In the genomic region with DNA sequence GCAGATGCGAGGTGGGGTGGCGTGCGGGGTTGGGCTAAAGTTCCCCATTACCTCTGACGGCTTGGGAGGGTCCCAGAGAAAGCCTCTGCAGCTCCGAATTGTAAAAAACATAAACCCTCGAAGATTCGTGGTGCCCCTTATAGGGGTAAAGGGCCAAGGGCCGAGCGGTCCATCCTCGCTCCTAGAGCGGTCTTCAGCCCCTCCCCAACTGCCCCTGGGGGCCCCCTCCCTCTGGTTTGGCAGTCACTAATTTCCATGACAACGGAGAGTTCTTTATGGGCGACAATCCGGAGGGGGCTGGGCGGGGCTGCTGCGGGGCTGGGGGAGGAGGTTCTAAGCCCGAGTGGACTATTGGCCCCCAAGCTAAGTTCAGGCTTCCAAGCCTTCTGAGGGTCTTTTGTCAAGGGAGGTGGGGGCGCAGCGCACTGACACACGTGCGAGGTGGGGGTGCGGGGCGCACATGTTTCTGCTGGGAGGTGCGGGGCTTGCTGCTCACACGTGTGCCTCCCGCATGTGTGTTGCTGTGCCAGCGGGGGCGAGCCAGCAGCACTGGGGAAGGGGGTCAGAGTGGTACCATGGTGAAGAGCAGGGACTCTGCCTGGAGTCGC, we compare ENCODE assay signal across 10 mouse cellular contexts. TPM values are rescaled to one million over a fixed set of nuclear protein-coding genes. Genes with fewer than 3 reads are reported as not detected.
DNase-seq lines count a peak whose midpoint lies in the region; ATAC-seq and TF ChIP-seq lines count a peak whose summit lies in the region.
"Had no signal": no experiment of that assay in that cellular context is flagged by ENCODE, and none has a peak within 500 bp of the region (broad histone marks: within the 10 kb centered on the region; RNA-seq: fewer than 3 reads in every experiment).

No protein-coding gene starts in this region.

- H3K27ac ChIP-seq in heart, embryonic 16.5 days (ENCODE audit: low read length) = no peak overlapping the region
- H3K27ac ChIP-seq in hindbrain, embryonic 13.5 days = no peak overlapping the region
- H3K27ac ChIP-seq in liver, embryonic 15.5 days (replicated peaks) = no peak overlapping the region
- H3K27ac ChIP-seq in small intestine, adult 2 months (ENCODE audit: insufficient read depth, low read depth, low read length) = no peak overlapping the region

- DNase-seq in heart, adult 9 months (ENCODE audit: low spot score in 2 of 2) = no peak
- peak; percentile 36 for DNase-seq in embryo, embryonic 10 days (ENCODE audit: low spot score)
- no peak for DNase-seq in gastrocnemius, postnatal 36 days

- peak overlapping the region; percentile 88 for H3K4me2 ChIP-seq in heart, embryonic 16.5 days (ENCODE audit: low read depth, low read length)
- peak overlapping the region; percentile 91 for H3K4me2 ChIP-seq in hindbrain, embryonic 13.5 days
- H3K4me2 ChIP-seq in liver, embryonic 15.5 days = peak overlapping the region; percentile 65

- no peak for TF ChIP-seq CTCF in small intestine, adult 2 months (IDR thresholded peaks at IDR 0.05; ENCODE audit: extremely low read depth, insufficient read length, insufficient replicate concordance, low read depth, low read length)

- ATAC-seq in heart, embryonic 16.5 days (replicated peaks; ENCODE audit: extremely low read depth, insufficient read depth, low FRiP score) = peak; percentile 16; the same call in 1 of the 2 replicates
- peak; percentile 62 for ATAC-seq in hindbrain, embryonic 13.5 days (ENCODE audit: low FRiP score)
- ATAC-seq in liver, embryonic 15.5 days (ENCODE audit: insufficient read depth) = no peak
- ATAC-seq in inflammation-experienced regulatory T-cells, adult 6 months = no peak
- ATAC-seq: Patski had no signal

- peaks cover 30% of the 10 kb centered on the region for H3K27me3 ChIP-seq in heart, embryonic 16.5 days (ENCODE audit: control insufficient read depth, insufficient read depth, low read length)
- peaks cover 27% of the 10 kb centered on the region for H3K27me3 ChIP-seq in hindbrain, embryonic 13.5 days
- peaks cover 94% of the 10 kb centered on the region for H3K27me3 ChIP-seq in liver, embryonic 15.5 days
- peaks cover 14% of the 10 kb centered on the region for H3K27me3 ChIP-seq in small intestine, adult 2 months (ENCODE audit: control insufficient read depth, insufficient read depth, low read length)

- H3K36me3 ChIP-seq in heart, embryonic 16.5 days (ENCODE audit: control insufficient read depth, insufficient read depth) = no peaks in the 10 kb centered on the region
- no peaks in the 10 kb centered on the region for H3K36me3 ChIP-seq in hindbrain, embryonic 13.5 days
- H3K36me3 ChIP-seq in liver, embryonic 15.5 days (replicated peaks) = no peaks in the 10 kb centered on the region
- no peaks in the 10 kb centered on the region for H3K36me3 ChIP-seq in small intestine, adult 2 months (ENCODE audit: control insufficient read depth, insufficient read depth, low read length)

- WGBS in heart, embryonic 16.5 days = 7% methylated on average over 29 of the region's 29 CpGs
- WGBS in hindbrain, embryonic 13.5 days = under 1% methylated on average over 29 of the region's 29 CpGs
- 5% methylated on average over 29 of the region's 29 CpGs for WGBS in liver, embryonic 15.5 days (ENCODE audit: insufficient replicate concordance)
- WGBS in small intestine, adult 2 months = 17% methylated on average over 29 of the region's 29 CpGs

- peaks cover 8% of the 10 kb centered on the region for H3K4me1 ChIP-seq in heart, embryonic 16.5 days (ENCODE audit: control insufficient read depth, insufficient read depth, low read length)
- H3K4me1 ChIP-seq in hindbrain, embryonic 13.5 days (replicated peaks) = peaks cover 29% of the 10 kb centered on the region
- H3K4me1 ChIP-seq in liver, embryonic 15.5 days (replicated peaks) = peaks cover 9% of the 10 kb centered on the region
- peaks cover 13% of the 10 kb centered on the region for H3K4me1 ChIP-seq in small intestine, adult 2 months (ENCODE audit: control insufficient read depth, insufficient read depth, insufficient read length, low read length)

- intact Hi-C loops in gastrocnemius, postnatal 36 days (cut with DNase I) = no loop called here

- peak overlapping the region; percentile 57 for H3K4me3 ChIP-seq in heart, embryonic 16.5 days (ENCODE audit: low read length)
- H3K4me3 ChIP-seq in hindbrain, embryonic 13.5 days = peak overlapping the region; percentile 53
- peak overlapping the region; percentile 36 for H3K4me3 ChIP-seq in liver, embryonic 15.5 days (replicated peaks)
- H3K4me3 ChIP-seq in small intestine, adult 2 months (ENCODE audit: low read depth, low read length) = peak overlapping the region; percentile 27

- H3K9ac ChIP-seq in heart, embryonic 16.5 days (ENCODE audit: low read length) = peak overlapping the region; percentile 67
- peak overlapping the region; percentile 72 for H3K9ac ChIP-seq in hindbrain, embryonic 13.5 days
- no peak overlapping the region for H3K9ac ChIP-seq in liver, embryonic 15.5 days

- no peaks in the 10 kb centered on the region for H3K9me3 ChIP-seq in heart, embryonic 16.5 days (replicated peaks; ENCODE audit: control insufficient read depth, low read length)
- no peaks in the 10 kb centered on the region for H3K9me3 ChIP-seq in hindbrain, embryonic 13.5 days
- no peaks in the 10 kb centered on the region for H3K9me3 ChIP-seq in liver, embryonic 15.5 days (replicated peaks)

- no peak for TF ChIP-seq POLR2A in small intestine, adult 2 months (IDR thresholded peaks at IDR 0.05; ENCODE audit: low read depth, low read length)

RNA-seq across cellular contexts. Expression of a gene that starts 0.8 kb away (rescaled TPM):
- polyA plus RNA-seq in heart, embryonic 16.5 days (2015; fragmentation: Nextera tagmentation; extraction: Ambion mirVana) = 0.77 and 2.3 TPM in 2 replicates
- polyA plus RNA-seq in hindbrain, embryonic 13.5 days (2015; fragmentation: Nextera tagmentation; extraction: Ambion mirVana) = 12.4 and 13.3 TPM in 2 replicates
- 0.08 and 0.09 TPM in 2 replicates for polyA plus RNA-seq in liver, embryonic 15.5 days (2015; fragmentation: Nextera tagmentation; extraction: Ambion mirVana)
- polyA plus RNA-seq in small intestine, adult 2 months (2012; rRNA removed) = 0.35 TPM in 1 of 2 replicates, not detected in the other
- not detected for polyA plus RNA-seq in inflammation-experienced regulatory T-cells, adult 6 months (2017; shearing (Covaris generic))
- under 1 TPM in 1 of 2 experiments, not detected in 1; 0.28 TPM for total RNA-seq in gastrocnemius, postnatal 36 days (2021)

RNA-seq across cellular contexts. Expression of a gene that starts 8.1 kb away (rescaled TPM):
- not detected in 2 replicates for polyA plus RNA-seq in heart, embryonic 16.5 days (2015; fragmentation: Nextera tagmentation; extraction: Ambion mirVana)
- polyA plus RNA-seq in hindbrain, embryonic 13.5 days (2015; fragmentation: Nextera tagmentation; extraction: Ambion mirVana) = not detected in 2 replicates
- not detected in 2 replicates for polyA plus RNA-seq in liver, embryonic 15.5 days (2015; fragmentation: Nextera tagmentation; extraction: Ambion mirVana)
- polyA plus RNA-seq in small intestine, adult 2 months (2012; rRNA removed) = not detected in 2 replicates
- not detected for polyA plus RNA-seq in inflammation-experienced regulatory T-cells, adult 6 months (2017; shearing (Covaris generic))
- not detected for total RNA-seq in gastrocnemius, postnatal 36 days (2021)
- total RNA-seq: left cerebral cortex, adult 8-10 months had no signal
- polyA plus RNA-seq: Patski had no signal

RNA-seq across cellular contexts. Expression of a gene that starts 13.6 kb away (rescaled TPM):
- 11.8 and 12.7 TPM in 2 replicates for polyA plus RNA-seq in heart, embryonic 16.5 days (2015; fragmentation: Nextera tagmentation; extraction: Ambion mirVana)
- 7.7 and 9.5 TPM in 2 replicates for polyA plus RNA-seq in hindbrain, embryonic 13.5 days (2015; fragmentation: Nextera tagmentation; extraction: Ambion mirVana)
- polyA plus RNA-seq in liver, embryonic 15.5 days (2015; fragmentation: Nextera tagmentation; extraction: Ambion mirVana) = 12.6 and 14.6 TPM in 2 replicates
- polyA plus RNA-seq in small intestine, adult 2 months (2012; rRNA removed) = 0.74 and 1.5 TPM in 2 replicates
- polyA plus RNA-seq in inflammation-experienced regulatory T-cells, adult 6 months (2017; shearing (Covaris generic)) = 10 to 100 TPM in 1 of 3 experiments, 1 to 10 TPM in 2; 2.7 to 11.6 (median 8.2) TPM
- under 1 TPM; 0.35 to 0.56 TPM for total RNA-seq in gastrocnemius, postnatal 36 days (2021)

RNA-seq across cellular contexts. Expression of a gene that starts 29.6 kb away (rescaled TPM):
- polyA plus RNA-seq in heart, embryonic 16.5 days (2015; fragmentation: Nextera tagmentation; extraction: Ambion mirVana) = 2.4 and 2.8 TPM in 2 replicates
- 1.8 and 2.1 TPM in 2 replicates for polyA plus RNA-seq in hindbrain, embryonic 13.5 days (2015; fragmentation: Nextera tagmentation; extraction: Ambion mirVana)
- 0.85 and 1.4 TPM in 2 replicates for polyA plus RNA-seq in liver, embryonic 15.5 days (2015; fragmentation: Nextera tagmentation; extraction: Ambion mirVana)
- polyA plus RNA-seq in small intestine, adult 2 months (2012; rRNA removed) = 46.4 and 94.7 TPM in 2 replicates
- under 1 TPM in 1 of 3 experiments, not detected in 2; 0.07 TPM for polyA plus RNA-seq in inflammation-experienced regulatory T-cells, adult 6 months (2017; shearing (Covaris generic))
- under 1 TPM; 0.59 to 0.61 TPM for total RNA-seq in gastrocnemius, postnatal 36 days (2021)

RNA-seq across cellular contexts. Expression of a gene that starts 39.0 kb away (rescaled TPM):
- polyA plus RNA-seq in heart, embryonic 16.5 days (2015; fragmentation: Nextera tagmentation; extraction: Ambion mirVana) = 24.1 and 24.2 TPM in 2 replicates
- 4.8 and 5.8 TPM in 2 replicates for polyA plus RNA-seq in hindbrain, embryonic 13.5 days (2015; fragmentation: Nextera tagmentation; extraction: Ambion mirVana)
- 55.7 and 60.1 TPM in 2 replicates for polyA plus RNA-seq in liver, embryonic 15.5 days (2015; fragmentation: Nextera tagmentation; extraction: Ambion mirVana)
- polyA plus RNA-seq in small intestine, adult 2 months (2012; rRNA removed) = 67.0 and 131 TPM in 2 replicates
- polyA plus RNA-seq in inflammation-experienced regulatory T-cells, adult 6 months (2017; shearing (Covaris generic)) = 100 to 1,000 TPM; 120 to 204 (median 167) TPM
- total RNA-seq in gastrocnemius, postnatal 36 days (2021) = 1 to 10 TPM; 2.7 to 3.3 TPM

Comparison
In these comparisons a context has a peak if more than half of its experiments do, and no peak if none do; other contexts are left out.
1. ATAC-seq: peak in heart, embryonic 16.5 days (single experiment) and hindbrain, embryonic 13.5 days (single experiment); none in liver, embryonic 15.5 days (single experiment) and inflammation-experienced regulatory T-cells, adult 6 months (single experiment).
2. Peak in every context shown above with its lines, with median percentiles within 50 percentile points of each other: H3K4me2 ChIP-seq and H3K4me3 ChIP-seq.